Comparison of ENCODE assay signal across 8 mouse cellular contexts in genomic region chr2:84677270-84677967, GRCm38 (mm10). TPM values are rescaled to one million over a fixed set of nuclear protein-coding genes. Genes with fewer than 3 reads are reported as not detected.
DNase-seq lines count a peak whose midpoint lies in the region; TF ChIP-seq lines count a peak whose summit lies in the region.

No protein-coding gene starts in this region.

- H3K9me3 ChIP-seq in hindbrain, embryonic 10.5 days: no peaks in the 10 kb centered on the region
- no peaks in the 10 kb centered on the region for H3K9me3 ChIP-seq in midbrain, embryonic 10.5 days (replicated peaks)

- H3K79me2 ChIP-seq in liver, adult 2 months (ENCODE audit: control insufficient read depth, insufficient read depth, low read length): peaks cover 6% of the 10 kb centered on the region; the same call in 1 of the 2 replicates

- H3K4me3 ChIP-seq in liver, adult 2 months (ENCODE audit: insufficient read depth, low read depth, low read length): peak overlapping the region; percentile 87
- H3K4me3 ChIP-seq in hindbrain, embryonic 10.5 days: peak overlapping the region; percentile 95
- H3K4me3 ChIP-seq in midbrain, embryonic 10.5 days: peak overlapping the region; percentile 99

- no peaks in the 10 kb centered on the region for H3K27me3 ChIP-seq in liver, adult 2 months (ENCODE audit: control insufficient read depth, insufficient read depth, low read length)
- H3K27me3 ChIP-seq in hindbrain, embryonic 10.5 days (ENCODE audit: insufficient read depth, poor library complexity, severe bottlenecking): no peaks in the 10 kb centered on the region
- no peaks in the 10 kb centered on the region for H3K27me3 ChIP-seq in midbrain, embryonic 10.5 days (ENCODE audit: low read depth, poor library complexity, severe bottlenecking)

- peak; percentile 52 for DNase-seq in liver, adult 2 months (ENCODE audit: extremely low read depth, low read depth, low spot score)
- no peak for DNase-seq in liver
- DNase-seq in c-Kit-positive CD71-positive TER-119-positive erythroid progenitor cells, embryonic 14.5 days (ENCODE audit: low spot score): peak; percentile 29
- no peak for DNase-seq in hindbrain, embryonic 10.5 days (ENCODE audit: low spot score)
- no peak for DNase-seq in midbrain, embryonic 10.5 days (ENCODE audit: low spot score)
- DNase-seq in spleen, adult 12 weeks (ENCODE audit: low spot score): no peak
- no peak for DNase-seq in right cerebral cortex, postnatal 14 days
- DNase-seq in gastrocnemius, postnatal 36 days: no peak

- H3K27ac ChIP-seq in liver, adult 2 months (replicated peaks; ENCODE audit: insufficient read depth, low read depth, low read length): peak overlapping the region; percentile 52
- peak overlapping the region; percentile 83 for H3K27ac ChIP-seq in hindbrain, embryonic 10.5 days
- peak overlapping the region; percentile 84 for H3K27ac ChIP-seq in midbrain, embryonic 10.5 days (replicated peaks)

- peak overlapping the region; percentile 76 for H3K9ac ChIP-seq in liver, adult 2 months (ENCODE audit: low read depth, low read length)

- no peak for TF ChIP-seq POLR2A in liver, adult 2 months (IDR thresholded peaks at IDR 0.05; ENCODE audit: extremely low read depth, insufficient read depth, low read length)

- H3K36me3 ChIP-seq in liver, adult 2 months (ENCODE audit: control insufficient read depth, insufficient read depth, low read length): peaks cover 27% of the 10 kb centered on the region
- H3K36me3 ChIP-seq in hindbrain, embryonic 10.5 days: peaks cover 63% of the 10 kb centered on the region
- peaks cover 60% of the 10 kb centered on the region for H3K36me3 ChIP-seq in midbrain, embryonic 10.5 days

- peaks cover 1% of the 10 kb centered on the region; the same call in 1 of the 2 replicates for H3K4me1 ChIP-seq in liver, adult 2 months (ENCODE audit: control insufficient read depth, insufficient read depth, low read length)
- peaks cover 24% of the 10 kb centered on the region for H3K4me1 ChIP-seq in hindbrain, embryonic 10.5 days (replicated peaks)
- H3K4me1 ChIP-seq in midbrain, embryonic 10.5 days: peaks cover 24% of the 10 kb centered on the region

- WGBS in liver, adult 2 months: 4% methylated on average over 22 of the region's 22 CpGs
- WGBS in hindbrain, embryonic 10.5 days: 12% methylated on average over 22 of the region's 22 CpGs
- WGBS in midbrain, embryonic 10.5 days: 10% methylated on average over 22 of the region's 22 CpGs

- TF ChIP-seq CTCF in liver, adult 2 months (IDR thresholded peaks at IDR 0.05; ENCODE audit: low read depth, low read length): peak; percentile 42; the same call in 1 of the 2 replicates

- intact Hi-C loops in gastrocnemius, postnatal 36 days (cut with DNase I): loop anchor here (5.0 kb wide), 1 partner anchor 35 kb away; no protein-coding TSS in a partner anchor

RNA-seq across cellular contexts. Expression of gene Gm28635, which starts 0.4 kb away (rescaled TPM):
- not detected in 2 replicates for total RNA-seq in liver, adult 2 months (2014; rRNA removed)
- not detected in 2 replicates for polyA plus RNA-seq in liver, adult 2 months (2012; rRNA removed)
- polyA plus RNA-seq in hindbrain, embryonic 10.5 days (2016; fragmentation: Nextera tagmentation; extraction: Ambion mirVana): not detected in 2 replicates
- polyA plus RNA-seq in midbrain, embryonic 10.5 days (2016; fragmentation: Nextera tagmentation; extraction: Ambion mirVana): not detected in 2 replicates
- total RNA-seq in gastrocnemius, postnatal 36 days (2021): not detected

RNA-seq across cellular contexts. Expression of gene Med19, which starts 0.8 kb away (rescaled TPM):
- total RNA-seq in liver, adult 2 months (2014; rRNA removed): 7.9 and 9.3 TPM in 2 replicates
- 5.5 and 5.6 TPM in 2 replicates for polyA plus RNA-seq in liver, adult 2 months (2012; rRNA removed)
- 47.1 and 47.6 TPM in 2 replicates for polyA plus RNA-seq in hindbrain, embryonic 10.5 days (2016; fragmentation: Nextera tagmentation; extraction: Ambion mirVana)
- polyA plus RNA-seq in midbrain, embryonic 10.5 days (2016; fragmentation: Nextera tagmentation; extraction: Ambion mirVana): 46.8 and 48.4 TPM in 2 replicates
- 1 to 10 TPM; 5.2 to 6.7 TPM for total RNA-seq in gastrocnemius, postnatal 36 days (2021)

RNA-seq across cellular contexts. Expression of gene Tmx2, which starts 1.5 kb away (rescaled TPM):
- 50.6 and 53.6 TPM in 2 replicates for total RNA-seq in liver, adult 2 months (2014; rRNA removed)
- 83.5 and 92.1 TPM in 2 replicates for polyA plus RNA-seq in liver, adult 2 months (2012; rRNA removed)
- polyA plus RNA-seq in hindbrain, embryonic 10.5 days (2016; fragmentation: Nextera tagmentation; extraction: Ambion mirVana): 151 and 167 TPM in 2 replicates
- polyA plus RNA-seq in midbrain, embryonic 10.5 days (2016; fragmentation: Nextera tagmentation; extraction: Ambion mirVana): 186 and 196 TPM in 2 replicates
- total RNA-seq in gastrocnemius, postnatal 36 days (2021): 10 to 100 TPM; 45.8 to 50.2 TPM

RNA-seq across cellular contexts. Expression of gene Selenoh, which starts 6.8 kb away (rescaled TPM):
- total RNA-seq in liver, adult 2 months (2014; rRNA removed): 19.2 and 27.3 TPM in 2 replicates
- polyA plus RNA-seq in liver, adult 2 months (2012; rRNA removed): 18.8 and 19.6 TPM in 2 replicates
- 515 and 539 TPM in 2 replicates for polyA plus RNA-seq in hindbrain, embryonic 10.5 days (2016; fragmentation: Nextera tagmentation; extraction: Ambion mirVana)
- 505 and 545 TPM in 2 replicates for polyA plus RNA-seq in midbrain, embryonic 10.5 days (2016; fragmentation: Nextera tagmentation; extraction: Ambion mirVana)
- total RNA-seq in gastrocnemius, postnatal 36 days (2021): 10 to 100 TPM in 1 of 2 experiments, 1 to 10 TPM in 1; 6.8 to 13.0 TPM

RNA-seq across cellular contexts. Expression of gene Btbd18, which starts 18.5 kb away (rescaled TPM):
- 0.07 TPM in 1 of 2 replicates, not detected in the other for total RNA-seq in liver, adult 2 months (2014; rRNA removed)
- not detected in 2 replicates for polyA plus RNA-seq in liver, adult 2 months (2012; rRNA removed)
- polyA plus RNA-seq in hindbrain, embryonic 10.5 days (2016; fragmentation: Nextera tagmentation; extraction: Ambion mirVana): 0.25 and 0.31 TPM in 2 replicates
- 0.22 and 0.47 TPM in 2 replicates for polyA plus RNA-seq in midbrain, embryonic 10.5 days (2016; fragmentation: Nextera tagmentation; extraction: Ambion mirVana)
- total RNA-seq in gastrocnemius, postnatal 36 days (2021): not detected

Comparison
In these comparisons a context has a peak if more than half of its experiments do, and no peak if none do; other contexts are left out.
1. DNase-seq: peak in liver, adult 2 months (single experiment) and c-Kit-positive CD71-positive TER-119-positive erythroid progenitor cells, embryonic 14.5 days (single experiment); none in liver (single experiment), hindbrain, embryonic 10.5 days (single experiment), midbrain, embryonic 10.5 days (single experiment), spleen, adult 12 weeks (single experiment), right cerebral cortex, postnatal 14 days (single experiment) and gastrocnemius, postnatal 36 days (0 of 2).
2. Peak in every context shown above with its lines, with median percentiles within 50 percentile points of each other: H3K27ac ChIP-seq and H3K4me3 ChIP-seq.